Mouse (Mus musculus): ENCODE measurements at regions not wholly inside any gene's neighbourhood (a gene's known extent, or its start where the extent isn't known, plus 50 kb on each side); places are given as distances from the start of the nearest gene placed in this dataset.

- ATAC-seq (ENCODE audit: insufficient number of reproducible peaks, low FRiP score, low TSS enrichment): no peak
Measured at GRCm38 (mm10) chr14:120146312-120146711, 104.1 kb upstream of the Oxgr1 start.

DNA sequence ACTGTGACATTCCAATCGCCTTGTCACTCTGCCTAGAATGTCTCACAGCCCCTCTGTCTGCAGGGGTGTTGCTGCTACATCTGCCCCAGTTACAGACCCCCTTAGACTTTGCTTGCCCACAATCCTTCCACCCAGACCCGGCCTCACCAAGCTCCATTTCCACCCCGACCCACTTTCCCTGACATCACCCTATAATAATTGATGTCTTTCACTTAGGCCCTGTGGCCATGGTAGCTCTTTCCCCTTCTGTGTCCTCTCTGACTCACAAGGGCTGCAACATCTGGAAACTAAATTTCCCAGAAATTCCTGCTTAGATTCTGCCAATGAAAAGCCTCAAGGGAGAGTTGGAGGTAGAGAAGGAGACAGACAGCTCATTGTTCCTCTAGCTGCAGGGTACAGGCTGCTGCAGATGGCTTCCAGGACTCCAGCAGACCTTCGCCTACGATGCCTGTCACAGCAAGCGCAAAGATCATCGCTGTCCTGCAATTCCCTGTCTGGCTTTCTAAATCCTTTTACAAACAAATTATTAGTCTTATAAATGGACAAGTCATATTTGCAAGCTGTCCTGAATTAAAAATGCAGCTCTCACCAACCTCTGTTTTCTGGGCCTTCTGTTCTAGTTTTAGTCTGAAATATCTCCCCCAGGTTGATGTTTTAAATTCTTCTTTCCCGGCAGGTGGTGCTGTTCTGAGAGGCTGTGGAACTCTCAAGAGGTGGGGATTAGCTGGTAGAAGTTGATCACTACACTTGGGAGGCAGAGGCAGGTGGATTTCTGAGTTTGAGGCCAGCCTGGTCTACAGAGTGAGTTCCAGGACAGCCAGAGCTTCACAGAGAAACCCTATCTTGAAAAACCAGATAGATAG is 104.9 kb upstream of the Oxgr1 start:
- no peak for ATAC-seq (ENCODE audit: insufficient number of reproducible peaks, low FRiP score, low TSS enrichment)

DNA sequence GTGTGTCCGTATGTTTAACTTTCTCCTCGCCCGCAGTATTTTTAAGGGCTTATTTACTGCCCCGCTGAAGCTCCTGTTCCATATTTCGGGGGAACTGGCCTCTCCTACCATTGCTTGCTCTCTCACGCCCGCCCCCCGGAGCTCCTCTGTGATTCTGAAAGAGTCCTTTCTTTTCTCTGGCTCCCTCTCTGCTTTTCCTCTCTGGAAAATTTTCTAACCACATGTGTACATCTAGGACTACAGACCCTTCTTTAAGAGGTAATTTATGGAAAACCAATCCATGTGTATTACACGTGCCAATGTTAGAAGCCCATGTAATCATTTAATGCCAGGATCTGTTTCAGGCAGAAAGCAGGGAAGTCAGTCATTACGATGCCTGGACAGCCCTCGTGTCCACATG is 106.6 kb upstream of the Oxgr1 start:
- no peak for ATAC-seq (ENCODE audit: insufficient number of reproducible peaks, low FRiP score, low TSS enrichment)

DNA sequence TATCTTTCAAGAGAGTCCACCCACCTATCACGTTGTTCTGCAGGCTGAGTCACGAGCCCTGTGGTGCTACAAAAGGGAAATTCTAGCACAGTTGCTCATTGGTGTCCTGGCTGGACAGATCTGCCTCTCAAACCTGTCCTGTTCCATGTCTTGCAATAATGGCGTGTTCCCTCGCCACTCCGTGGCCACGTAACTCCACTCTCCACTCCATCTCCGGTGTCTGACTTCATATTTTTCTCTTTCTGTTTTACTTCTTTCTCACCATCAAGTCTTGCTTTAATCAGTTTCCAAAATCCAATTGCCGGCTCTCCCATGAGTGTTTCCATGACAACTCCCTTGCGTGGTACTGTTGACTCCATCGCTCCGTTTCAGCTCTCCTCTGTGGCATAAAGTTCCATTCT is 107.1 kb upstream of the Oxgr1 start:
- ATAC-seq (ENCODE audit: insufficient number of reproducible peaks, low FRiP score, low TSS enrichment): no peak

GRCm38 (mm10) chr14:120150589-120150988 is 108.4 kb upstream of the Oxgr1 start:
- ATAC-seq (ENCODE audit: insufficient number of reproducible peaks, low FRiP score, low TSS enrichment): no peak

- no peak for ATAC-seq (ENCODE audit: insufficient number of reproducible peaks, low FRiP score, low TSS enrichment)
Measured at GRCm38 (mm10) chr14:120154413-120154812, 112.2 kb upstream of the Oxgr1 start.

GRCm38 (mm10) chr14:120164184-120164583 is 111.3 kb upstream of the Mbnl2 start:
- no peak for ATAC-seq (ENCODE audit: insufficient number of reproducible peaks, low FRiP score, low TSS enrichment)

- no peak for ATAC-seq (ENCODE audit: insufficient number of reproducible peaks, low FRiP score, low TSS enrichment)
Measured at GRCm38 (mm10) chr14:120165496-120166045, 109.9 kb upstream of the Mbnl2 start.

DNA sequence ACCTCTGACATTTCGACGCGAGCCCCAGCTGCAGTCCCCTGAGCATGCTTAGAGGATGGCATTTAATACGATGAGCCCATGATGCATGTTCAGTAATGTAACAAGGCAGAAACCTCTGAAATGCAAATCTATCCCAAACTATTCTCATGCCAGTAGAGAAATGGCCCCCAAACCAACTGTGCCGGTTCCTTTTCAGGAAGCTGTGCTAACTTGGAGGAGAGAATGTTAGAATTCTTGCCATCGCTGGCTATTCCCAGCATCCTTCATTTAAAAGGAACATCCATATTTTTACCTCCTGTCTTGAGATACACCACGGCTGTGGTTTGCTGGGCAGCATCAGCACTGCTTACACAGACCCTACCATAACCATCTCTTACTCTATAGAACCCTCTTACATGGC is 104.7 kb upstream of the Mbnl2 start:
- no peak for ATAC-seq (ENCODE audit: insufficient number of reproducible peaks, low FRiP score, low TSS enrichment)

- ATAC-seq (ENCODE audit: insufficient number of reproducible peaks, low FRiP score, low TSS enrichment): no peak
Measured at GRCm38 (mm10) chr14:120172058-120172457, 103.4 kb upstream of the Mbnl2 start.

DNA sequence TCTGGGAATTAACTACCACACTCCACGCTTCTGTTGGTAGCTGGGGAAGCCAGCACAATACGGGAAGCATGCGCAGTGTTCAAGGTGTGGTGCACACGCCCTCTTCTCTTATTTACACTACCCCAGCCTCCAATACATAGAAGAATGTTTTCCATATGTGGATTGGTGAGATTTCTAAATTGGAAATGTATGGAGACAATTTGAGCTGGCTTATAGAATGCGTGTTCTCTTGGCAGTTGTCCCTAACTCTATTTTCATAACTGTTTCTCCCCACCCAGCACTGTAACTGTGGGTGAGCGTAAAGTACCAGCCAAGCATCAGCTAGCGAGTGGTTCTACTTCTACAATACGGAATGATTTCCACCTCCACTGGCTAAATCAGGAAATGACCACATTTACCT is 102.6 kb upstream of the Mbnl2 start:
- no peak for ATAC-seq (ENCODE audit: insufficient number of reproducible peaks, low FRiP score, low TSS enrichment)

DNA sequence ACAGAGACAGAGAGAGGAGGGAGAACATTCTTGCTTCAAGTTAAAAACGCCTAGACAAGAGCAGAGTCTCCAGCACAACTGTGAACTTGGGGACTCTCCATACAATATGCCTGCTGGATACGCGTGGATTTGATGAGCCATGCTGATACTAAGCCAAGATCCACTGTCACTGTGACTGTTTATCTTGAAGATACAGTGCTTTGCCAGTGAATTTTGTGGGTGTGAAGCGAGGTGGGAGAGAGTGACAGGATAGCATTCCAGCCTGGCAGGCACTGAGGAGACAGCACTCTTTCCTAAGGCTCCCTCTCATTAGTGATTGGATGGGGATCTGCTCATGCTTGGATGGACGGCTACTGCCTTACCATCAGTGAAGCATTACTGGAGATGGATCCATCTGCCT is 100.9 kb upstream of the Mbnl2 start:
- ATAC-seq (ENCODE audit: insufficient number of reproducible peaks, low FRiP score, low TSS enrichment): no peak

DNA sequence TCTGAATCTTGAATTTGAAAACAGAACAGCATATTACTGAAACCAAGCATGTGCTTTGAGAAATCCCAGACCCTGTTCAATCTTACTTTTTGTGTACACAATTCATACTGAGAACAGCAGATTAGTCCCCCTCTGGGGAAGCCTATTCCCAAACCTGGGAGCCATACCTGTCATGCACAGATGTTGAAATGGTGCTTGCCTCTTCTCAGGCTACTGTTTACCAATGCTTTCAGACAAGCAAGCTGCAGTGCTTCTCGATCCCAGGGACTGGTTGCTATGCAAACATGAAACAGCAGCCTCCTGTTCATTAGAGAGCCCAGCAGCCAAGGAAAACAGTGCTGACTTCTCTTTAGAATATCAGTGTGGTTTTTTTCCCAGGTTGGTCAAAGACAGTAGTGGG is 80.3 kb upstream of the Mbnl2 start:
- no peak for ATAC-seq (ENCODE audit: insufficient number of reproducible peaks, low FRiP score, low TSS enrichment)

GRCm38 (mm10) chr14:120211741-120212140 is 63.7 kb upstream of the Mbnl2 start:
- no peak for ATAC-seq (ENCODE audit: insufficient number of reproducible peaks, low FRiP score, low TSS enrichment)

DNA sequence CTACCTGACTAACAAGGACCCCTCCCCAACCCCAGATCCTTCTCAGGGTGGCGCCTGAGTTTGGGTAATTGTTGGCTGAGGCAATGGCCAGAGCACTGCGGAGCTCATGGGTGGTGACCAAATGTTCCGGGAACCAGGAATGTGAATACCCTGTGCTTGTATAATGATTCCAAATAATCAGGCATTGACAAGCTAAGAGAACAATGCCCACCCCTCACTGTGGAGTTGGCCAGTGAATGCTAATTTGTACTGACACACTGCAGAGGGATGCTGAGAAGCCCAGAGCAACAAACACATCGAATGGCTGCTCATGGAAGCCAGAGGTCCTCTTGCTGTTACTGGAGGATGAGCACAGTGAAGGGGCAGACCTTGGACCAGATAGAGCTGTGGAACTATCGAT is 62.8 kb upstream of the Mbnl2 start:
- ATAC-seq (ENCODE audit: insufficient number of reproducible peaks, low FRiP score, low TSS enrichment): no peak

- ATAC-seq (ENCODE audit: insufficient number of reproducible peaks, low FRiP score, low TSS enrichment): no peak
Measured at GRCm38 (mm10) chr14:120219224-120219623, 56.2 kb upstream of the Mbnl2 start.

DNA sequence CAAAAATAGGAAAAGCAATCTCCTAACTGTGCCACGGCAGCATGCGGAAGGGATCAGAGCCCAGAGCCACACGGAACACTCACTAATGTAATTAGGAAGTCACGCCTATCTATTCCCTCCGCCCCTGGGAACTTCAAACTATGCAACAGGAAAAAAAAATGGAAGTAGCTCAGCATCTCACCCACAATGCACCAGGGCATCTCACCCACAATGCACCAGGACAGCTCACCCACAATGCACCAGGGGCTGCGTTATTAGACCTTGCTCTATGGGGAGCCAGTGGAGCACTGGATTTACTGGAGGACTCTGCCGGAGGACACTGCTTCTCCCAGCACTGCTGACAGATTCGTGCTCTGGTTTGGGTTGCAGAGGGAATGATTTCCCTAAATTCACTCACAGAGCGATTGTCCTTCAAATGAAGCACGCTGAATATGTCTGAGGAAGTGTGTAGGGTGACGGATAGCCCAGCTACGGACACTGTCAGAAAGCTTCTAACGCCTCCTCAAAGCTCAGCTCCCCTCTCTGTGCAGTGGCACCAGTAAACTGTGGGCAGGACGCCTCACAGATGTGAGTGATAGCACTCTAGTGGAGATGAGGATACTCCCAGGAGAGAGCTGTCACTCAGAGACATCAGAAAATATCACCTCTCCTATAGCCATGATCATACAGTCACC is 51.8 kb upstream of the Mbnl2 start:
- 0 out of 2 replicates have a peak, but pooled peaks have one; percentile 18 for ATAC-seq (ENCODE audit: insufficient number of reproducible peaks, low FRiP score, low TSS enrichment)

DNA sequence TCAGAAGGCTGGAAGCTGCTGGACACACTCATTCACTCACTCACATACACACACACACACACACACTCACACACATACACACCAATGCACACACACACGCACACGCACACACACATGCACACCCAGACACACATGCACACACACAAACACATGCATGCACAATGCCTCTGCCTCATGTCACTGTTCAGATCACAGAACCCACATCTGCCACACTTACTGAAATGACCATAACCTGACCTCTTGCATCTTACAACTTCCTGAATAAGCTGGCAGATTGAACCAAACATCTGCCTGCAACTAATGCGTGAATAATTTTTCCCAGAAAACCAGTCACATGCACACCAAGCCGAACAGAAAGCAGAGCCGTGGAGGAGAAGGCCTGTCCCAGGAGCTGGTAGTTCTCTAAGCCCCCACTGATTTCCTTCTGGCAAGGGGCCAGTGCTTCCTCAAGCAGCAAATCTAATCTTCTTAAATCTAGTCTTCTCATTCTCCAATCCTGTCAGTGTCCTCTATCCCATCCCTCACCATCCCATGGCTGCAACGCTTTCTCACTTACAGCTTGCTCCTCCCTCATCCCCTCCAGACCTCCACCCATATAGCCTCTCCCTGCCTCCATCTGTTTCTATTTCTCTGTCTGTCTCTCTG is 51.1 kb upstream of the Mbnl2 start:
- no peak for ATAC-seq (ENCODE audit: insufficient number of reproducible peaks, low FRiP score, low TSS enrichment)

DNA sequence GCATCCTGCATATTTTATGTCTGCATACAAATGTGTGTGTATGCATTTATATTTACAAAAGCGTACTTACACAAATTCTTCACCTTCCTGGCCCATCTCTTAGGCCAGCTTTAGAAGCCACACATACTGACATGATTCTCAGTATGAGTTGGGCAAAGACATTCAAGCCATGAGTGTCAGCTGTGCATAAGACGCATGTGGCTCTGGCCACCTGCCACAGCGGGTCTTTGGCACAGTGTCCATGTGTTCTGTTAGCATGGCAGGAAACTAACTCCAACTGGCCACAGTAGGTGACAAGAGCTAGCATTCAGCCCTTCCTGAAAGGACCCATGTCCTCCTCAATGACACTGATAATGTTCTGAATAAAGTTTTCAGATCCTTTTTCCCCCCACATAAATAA is 49.8 kb upstream of the Mbnl2 start:
- ATAC-seq (ENCODE audit: insufficient number of reproducible peaks, low FRiP score, low TSS enrichment): no peak
